Mouse (Mus musculus): ENCODE measurements around the gene Ethe1. TPM values are rescaled to one million over a fixed set of nuclear protein-coding genes. Genes with fewer than 3 reads are reported as not detected.

Gene Ethe1
- total and polyA plus RNA-seq, 2 experiments = 71.1 to 227 TPM

DNA sequence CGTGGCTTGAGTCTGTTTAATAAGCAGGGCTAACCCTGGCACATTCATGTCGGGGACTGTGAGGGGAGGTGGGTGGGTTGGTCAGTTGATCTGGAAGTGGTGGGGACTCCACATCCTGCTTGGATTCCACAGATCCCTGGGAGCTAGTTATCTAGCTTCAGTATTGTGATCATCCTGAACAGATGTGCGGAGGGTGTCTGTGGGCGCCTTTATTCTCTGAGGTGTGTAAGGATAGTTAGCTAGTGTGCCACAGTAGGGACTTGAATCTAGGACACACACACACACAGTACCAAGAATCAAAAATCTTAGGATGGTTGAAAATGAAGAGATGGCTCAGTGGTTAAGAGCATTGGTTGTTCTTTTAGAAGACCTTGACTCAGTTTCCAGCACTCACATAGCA is 18.8 kb upstream of the Ethe1 start:
- Histone ChIP-seq H3K36me3 (ENCODE audit: control insufficient read depth, insufficient read depth, low read length) (no peaks in the 10 kb centered on the region; the same call in 1 of the 2 replicates), H3K79me2 (ENCODE audit: control insufficient read depth, insufficient read depth, low read length) (no peaks in the 10 kb centered on the region), H3K27me3 (ENCODE audit: control insufficient read depth, insufficient read depth, low read length) (no peaks in the 10 kb centered on the region), H3K4me1 (ENCODE audit: control insufficient read depth, insufficient read depth, low read length) (peaks cover 1% of the 10 kb centered on the region; the same call in 1 of the 2 replicates), H3K9ac (ENCODE audit: low read depth, low read length) (no peak overlapping the region), H3K27ac (replicated peaks; ENCODE audit: insufficient read depth, low read depth, low read length) (no peak overlapping the region), H3K4me3 (ENCODE audit: insufficient read depth, low read depth, low read length) (no peak overlapping the region)
- no peak for DNase-seq (ENCODE audit: extremely low read depth, low read depth, low spot score)
- TF ChIP-seq POLR2A (IDR thresholded peaks at IDR 0.05; ENCODE audit: extremely low read depth, insufficient read depth, low read length) (no peak), CTCF (IDR thresholded peaks at IDR 0.05; ENCODE audit: low read depth, low read length) (no peak)
- WGBS = 93% methylated on average over 4 of the region's 4 CpGs

- WGBS = 86% methylated on average over 4 of the region's 4 CpGs
- H3K27me3 ChIP-seq (ENCODE audit: control insufficient read depth, insufficient read depth, low read length) = no peaks in the 10 kb centered on the region
- H3K9ac ChIP-seq (ENCODE audit: low read depth, low read length) = no peak overlapping the region
- peaks cover 13% of the 10 kb centered on the region for H3K4me1 ChIP-seq (ENCODE audit: control insufficient read depth, insufficient read depth, low read length)
- H3K4me3 ChIP-seq (ENCODE audit: insufficient read depth, low read depth, low read length) = no peak overlapping the region
- H3K27ac ChIP-seq (replicated peaks; ENCODE audit: insufficient read depth, low read depth, low read length) = no peak overlapping the region
- DNase-seq (ENCODE audit: extremely low read depth, low read depth, low spot score) = no peak
- TF ChIP-seq CTCF (IDR thresholded peaks at IDR 0.05; ENCODE audit: low read depth, low read length) (no peak), POLR2A (IDR thresholded peaks at IDR 0.05; ENCODE audit: extremely low read depth, insufficient read depth, low read length) (no peak)
- H3K79me2 ChIP-seq (ENCODE audit: control insufficient read depth, insufficient read depth, low read length) = no peaks in the 10 kb centered on the region
- no peaks in the 10 kb centered on the region; the same call in 1 of the 2 replicates for H3K36me3 ChIP-seq (ENCODE audit: control insufficient read depth, insufficient read depth, low read length)
Observed at GRCm38 (mm10) chr7:24571071-24571470, 16.3 kb upstream of the Ethe1 start.

DNA sequence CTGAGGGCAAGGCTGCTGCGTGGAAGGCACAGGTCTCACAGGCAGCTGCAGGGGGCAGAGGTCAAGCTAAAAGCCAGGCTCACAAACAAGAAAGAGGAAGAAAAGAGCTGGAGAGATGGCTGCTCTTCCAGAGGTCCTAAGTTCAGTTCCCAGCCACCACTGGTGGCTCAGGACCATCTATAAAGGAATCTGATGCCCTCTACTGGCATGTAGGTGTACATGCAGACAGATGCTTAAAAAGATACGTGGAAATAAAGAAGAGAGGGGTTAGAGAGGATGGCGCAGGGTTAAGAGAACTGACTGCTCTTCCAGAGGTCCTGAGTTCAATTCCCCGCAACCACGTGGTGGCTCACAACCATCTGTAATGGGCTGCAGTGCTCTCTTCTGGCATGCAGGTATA is 14.9 kb upstream of the Ethe1 start:
- WGBS = 51% methylated on average over 5 of the region's 5 CpGs

GRCm38 (mm10) chr7:24574224-24574796 is 13.0 kb upstream of the Ethe1 start:
- Histone ChIP-seq H3K79me2 (ENCODE audit: control insufficient read depth, insufficient read depth, low read length) (no peaks in the 10 kb centered on the region), H3K36me3 (ENCODE audit: control insufficient read depth, insufficient read depth, low read length) (no peaks in the 10 kb centered on the region), H3K9ac (ENCODE audit: low read depth, low read length) (no peak overlapping the region), H3K27ac (replicated peaks; ENCODE audit: insufficient read depth, low read depth, low read length) (peak overlapping the region; percentile 53; the same call in 1 of the 2 replicates), H3K4me1 (ENCODE audit: control insufficient read depth, insufficient read depth, low read length) (peaks cover 13% of the 10 kb centered on the region), H3K27me3 (ENCODE audit: control insufficient read depth, insufficient read depth, low read length) (no peaks in the 10 kb centered on the region), H3K4me3 (ENCODE audit: insufficient read depth, low read depth, low read length) (no peak overlapping the region)
- WGBS = 11% methylated on average over 12 of the region's 12 CpGs
- TF ChIP-seq POLR2A (IDR thresholded peaks at IDR 0.05; ENCODE audit: extremely low read depth, insufficient read depth, low read length) (no peak), CTCF (IDR thresholded peaks at IDR 0.05; ENCODE audit: low read depth, low read length) (no peak)
- DNase-seq (ENCODE audit: extremely low read depth, low read depth, low spot score) = peak; percentile 98

More for the DNA sequence above, 14.9 kb upstream of the Ethe1 start:
- Histone ChIP-seq H3K79me2 (ENCODE audit: control insufficient read depth, insufficient read depth, low read length) (no peaks in the 10 kb centered on the region), H3K4me3 (ENCODE audit: insufficient read depth, low read depth, low read length) (no peak overlapping the region), H3K27me3 (ENCODE audit: control insufficient read depth, insufficient read depth, low read length) (no peaks in the 10 kb centered on the region), H3K27ac (replicated peaks; ENCODE audit: insufficient read depth, low read depth, low read length) (no peak overlapping the region), H3K4me1 (ENCODE audit: control insufficient read depth, insufficient read depth, low read length) (peaks cover 13% of the 10 kb centered on the region), H3K9ac (ENCODE audit: low read depth, low read length) (no peak overlapping the region), H3K36me3 (ENCODE audit: control insufficient read depth, insufficient read depth, low read length) (no peaks in the 10 kb centered on the region)
- TF ChIP-seq CTCF (IDR thresholded peaks at IDR 0.05; ENCODE audit: low read depth, low read length) (peak; percentile 16; the same call in 1 of the 2 replicates), POLR2A (IDR thresholded peaks at IDR 0.05; ENCODE audit: extremely low read depth, insufficient read depth, low read length) (no peak)
- peak; percentile 39 for DNase-seq (ENCODE audit: extremely low read depth, low read depth, low spot score)

- no peak overlapping the region for H3K4me3 ChIP-seq (ENCODE audit: insufficient read depth, low read depth, low read length)
- no peak overlapping the region for H3K27ac ChIP-seq (replicated peaks; ENCODE audit: insufficient read depth, low read depth, low read length)
- no peak overlapping the region for H3K9ac ChIP-seq (ENCODE audit: low read depth, low read length)
- H3K4me1 ChIP-seq (ENCODE audit: control insufficient read depth, insufficient read depth, low read length) = peaks cover 13% of the 10 kb centered on the region
- no peaks in the 10 kb centered on the region for H3K36me3 ChIP-seq (ENCODE audit: control insufficient read depth, insufficient read depth, low read length)
- no peaks in the 10 kb centered on the region for H3K79me2 ChIP-seq (ENCODE audit: control insufficient read depth, insufficient read depth, low read length)
- DNase-seq (ENCODE audit: extremely low read depth, low read depth, low spot score) = no peak
- 97% methylated on average over 10 of the region's 10 CpGs for WGBS
- H3K27me3 ChIP-seq (ENCODE audit: control insufficient read depth, insufficient read depth, low read length) = no peaks in the 10 kb centered on the region
- no peak for TF ChIP-seq CTCF (IDR thresholded peaks at IDR 0.05; ENCODE audit: low read depth, low read length)
- TF ChIP-seq POLR2A (IDR thresholded peaks at IDR 0.05; ENCODE audit: extremely low read depth, insufficient read depth, low read length) = no peak
Observed at GRCm38 (mm10) chr7:24577811-24578210, 9.5 kb upstream of the Ethe1 start.

GRCm38 (mm10) chr7:24584876-24585275 is 2.5 kb upstream of the Ethe1 start:
- H3K27me3 ChIP-seq (ENCODE audit: control insufficient read depth, insufficient read depth, low read length) = peaks cover 3% of the 10 kb centered on the region; the same call in 1 of the 2 replicates
- no peaks in the 10 kb centered on the region for H3K79me2 ChIP-seq (ENCODE audit: control insufficient read depth, insufficient read depth, low read length)
- H3K4me1 ChIP-seq (ENCODE audit: control insufficient read depth, insufficient read depth, low read length) = no peaks in the 10 kb centered on the region; the same call in 1 of the 2 replicates
- H3K36me3 ChIP-seq (ENCODE audit: control insufficient read depth, insufficient read depth, low read length) = no peaks in the 10 kb centered on the region
- 90% methylated on average over 6 of the region's 6 CpGs for WGBS
- no peak overlapping the region for H3K27ac ChIP-seq (replicated peaks; ENCODE audit: insufficient read depth, low read depth, low read length)
- no peak overlapping the region for H3K4me3 ChIP-seq (ENCODE audit: insufficient read depth, low read depth, low read length)
- TF ChIP-seq CTCF (IDR thresholded peaks at IDR 0.05; ENCODE audit: low read depth, low read length) (no peak), POLR2A (IDR thresholded peaks at IDR 0.05; ENCODE audit: extremely low read depth, insufficient read depth, low read length) (no peak)
- no peak for DNase-seq (ENCODE audit: extremely low read depth, low read depth, low spot score)
- no peak overlapping the region for H3K9ac ChIP-seq (ENCODE audit: low read depth, low read length)

Data from liver, adult 2 months (tissue).